Mouse (Mus musculus) limb, embryonic 15.5 days (tissue): ENCODE results near the gene Tmem247. TPM values are rescaled to one million over a fixed set of nuclear protein-coding genes. Genes with fewer than 3 reads are reported as not detected.

Source experiments
- ATAC-seq: fragments of 200-750 bp; cut with Nextera tagmentation; 2 replicates; pipeline ENCODE4 v1.8.0; 2017; ENCODE audit warnings: low read depth, moderate TSS enrichment; ENCODE audit not compliant: insufficient number of reproducible peaks, low FRiP score, low TSS enrichment
- H3K27ac ChIP-seq: fragments of 300-500 bp; sonication (generic); 2 replicates; pipeline ENCODE4 v1.5.1; 2015; ENCODE audit warnings: moderate library complexity, mild to moderate bottlenecking, inconsistent platforms
- H3K27me3 ChIP-seq: fragments of 300-500 bp; sonication (generic); 2 replicates; pipeline ENCODE4 v1.6.1; 2015; ENCODE audit warnings: inconsistent platforms
- H3K36me3 ChIP-seq: fragments of 300-500 bp; sonication (generic); 2 replicates; pipeline ENCODE4 v1.6.1; 2015; ENCODE audit warnings: inconsistent platforms
- H3K4me1 ChIP-seq: fragments of 300-500 bp; sonication (generic); 2 replicates; pipeline ENCODE4 v1.6.1; 2015; ENCODE audit warnings: inconsistent platforms
- H3K4me2 ChIP-seq: fragments of 300-500 bp; sonication (generic); 2 replicates; pipeline ENCODE4 v1.6.1; 2015; ENCODE audit warnings: mild to moderate bottlenecking, inconsistent platforms
- H3K4me3 ChIP-seq: fragments of 300-500 bp; sonication (generic); 2 replicates; pipeline ENCODE4 v1.5.1; 2015; ENCODE audit warnings: mild to moderate bottlenecking, inconsistent platforms
- H3K9ac ChIP-seq: fragments of 300-500 bp; sonication (generic); 2 replicates; pipeline ENCODE4 v1.6.1; 2015; ENCODE audit warnings: inconsistent platforms
- H3K9me3 ChIP-seq: fragments of 300-500 bp; sonication (generic); 2 replicates; pipeline ENCODE4 v1.6.1; 2016; ENCODE audit warnings: inconsistent platforms
- WGBS: fragments of 180-500 bp; shearing (Covaris S2); methylation state at CpG from one replicate; pipeline ENCODE4 v1.1.7; 2015; 5-methylcytosine and 5-hydroxymethylcytosine counted together
- polyA plus RNA-seq: library from polyadenylated mRNA; unstranded; fragments of >200 nt; fragmentation: Nextera tagmentation; extraction: Ambion mirVana; gene quantifications from 2 replicates; pipeline ENCODE4 v1.2.1, GENCODE M21; 2015

The Tmem247 gene
- polyA plus RNA-seq, 1 experiment from 2014 or later = not detected

GRCm38 (mm10) chr17:86903596-86903995 lies 13.6 kb upstream of the Tmem247 start:
- Histone ChIP-seq H3K36me3 (no peaks in the 10 kb centered on the region), H3K4me3 (no peak overlapping the region), H3K27ac (no peak overlapping the region), H3K4me1 (peaks cover 22% of the 10 kb centered on the region), H3K9me3 (no peaks in the 10 kb centered on the region), H3K4me2 (no peak overlapping the region), H3K9ac (no peak overlapping the region), H3K27me3 (peaks cover 7% of the 10 kb centered on the region; the same call in 1 of the 2 replicates)
- 36% methylated on average over 7 of the region's 7 CpGs for WGBS
- ATAC-seq = no peak

GRCm38 (mm10) chr17:86904206-86904605 lies 12.9 kb upstream of the Tmem247 start:
- Histone ChIP-seq H3K36me3 (no peaks in the 10 kb centered on the region), H3K9me3 (no peaks in the 10 kb centered on the region), H3K27me3 (peaks cover 7% of the 10 kb centered on the region; the same call in 1 of the 2 replicates), H3K4me2 (no peak overlapping the region), H3K9ac (no peak overlapping the region), H3K27ac (no peak overlapping the region), H3K4me3 (no peak overlapping the region), H3K4me1 (peaks cover 22% of the 10 kb centered on the region)
- no peak for ATAC-seq
- 66% methylated on average over 3 of the region's 3 CpGs for WGBS

GRCm38 (mm10) chr17:86905297-86906135 lies 11.6 kb upstream of the Tmem247 start:
- WGBS = 20% methylated on average over 19 of the region's 19 CpGs
- peak; percentile 51; the same call in 1 of the 2 replicates for ATAC-seq
- peaks cover 7% of the 10 kb centered on the region; the same call in 1 of the 2 replicates for H3K27me3 ChIP-seq
- H3K36me3 ChIP-seq = no peaks in the 10 kb centered on the region
- H3K27ac ChIP-seq = peak overlapping the region; percentile 81
- H3K4me2 ChIP-seq = peak overlapping the region; percentile 36; the same call in 1 of the 2 replicates
- no peak overlapping the region for H3K9ac ChIP-seq
- no peaks in the 10 kb centered on the region for H3K9me3 ChIP-seq
- no peak overlapping the region for H3K4me3 ChIP-seq
- H3K4me1 ChIP-seq = peaks cover 22% of the 10 kb centered on the region

GRCm38 (mm10) chr17:86906136-86906461 lies 11.0 kb upstream of the Tmem247 start:
- peak; percentile 48; the same call in 1 of the 2 replicates for ATAC-seq
- H3K4me1 ChIP-seq = peaks cover 22% of the 10 kb centered on the region
- H3K36me3 ChIP-seq = no peaks in the 10 kb centered on the region
- H3K4me2 ChIP-seq = peak overlapping the region; percentile 36; the same call in 1 of the 2 replicates
- no peaks in the 10 kb centered on the region for H3K9me3 ChIP-seq
- WGBS = 2% methylated on average over 9 of the region's 9 CpGs
- peak overlapping the region; percentile 81 for H3K27ac ChIP-seq
- H3K9ac ChIP-seq = no peak overlapping the region
- H3K4me3 ChIP-seq = no peak overlapping the region
- peaks cover 7% of the 10 kb centered on the region; the same call in 1 of the 2 replicates for H3K27me3 ChIP-seq

- ATAC-seq = no peak
- Histone ChIP-seq H3K9me3 (no peaks in the 10 kb centered on the region), H3K4me1 (peaks cover 22% of the 10 kb centered on the region), H3K9ac (no peak overlapping the region), H3K27me3 (peaks cover 7% of the 10 kb centered on the region; the same call in 1 of the 2 replicates), H3K4me2 (no peak overlapping the region), H3K27ac (no peak overlapping the region), H3K36me3 (no peaks in the 10 kb centered on the region), H3K4me3 (no peak overlapping the region)
- WGBS = 35% methylated on average over 6 of the region's 6 CpGs
Measured at GRCm38 (mm10) chr17:86906601-86907000, 10.5 kb upstream of the Tmem247 start.

GRCm38 (mm10) chr17:86907092-86907491 lies 10.1 kb upstream of the Tmem247 start:
- Histone ChIP-seq H3K27ac (no peak overlapping the region), H3K27me3 (peaks cover 7% of the 10 kb centered on the region; the same call in 1 of the 2 replicates), H3K36me3 (no peaks in the 10 kb centered on the region), H3K4me3 (no peak overlapping the region), H3K9ac (no peak overlapping the region), H3K4me2 (no peak overlapping the region), H3K9me3 (no peaks in the 10 kb centered on the region), H3K4me1 (peaks cover 22% of the 10 kb centered on the region)
- 81% methylated on average over 3 of the region's 3 CpGs for WGBS
- ATAC-seq = no peak

- no peak overlapping the region for H3K4me2 ChIP-seq
- H3K27ac ChIP-seq = no peak overlapping the region
- no peaks in the 10 kb centered on the region for H3K9me3 ChIP-seq
- H3K36me3 ChIP-seq = no peaks in the 10 kb centered on the region
- WGBS = 66% methylated on average over 8 of the region's 8 CpGs
- H3K9ac ChIP-seq = no peak overlapping the region
- ATAC-seq = no peak
- peaks cover 22% of the 10 kb centered on the region for H3K4me1 ChIP-seq
- no peak overlapping the region for H3K4me3 ChIP-seq
- peaks cover 7% of the 10 kb centered on the region; the same call in 1 of the 2 replicates for H3K27me3 ChIP-seq
Measured at GRCm38 (mm10) chr17:86908316-86908715, 8.8 kb upstream of the Tmem247 start.

GRCm38 (mm10) chr17:86909733-86910495 lies 7.2 kb upstream of the Tmem247 start:
- peaks cover 15% of the 10 kb centered on the region for H3K4me1 ChIP-seq

GRCm38 (mm10) chr17:86911261-86911660 lies 5.9 kb upstream of the Tmem247 start:
- no peak for ATAC-seq
- Histone ChIP-seq H3K4me1 (0 out of 2 replicates have a peak, but pooled peaks cover 3% of the 10 kb centered on the region), H3K36me3 (no peaks in the 10 kb centered on the region), H3K9me3 (no peaks in the 10 kb centered on the region), H3K9ac (no peak overlapping the region), H3K27me3 (peaks cover 7% of the 10 kb centered on the region; the same call in 1 of the 2 replicates), H3K27ac (no peak overlapping the region), H3K4me2 (no peak overlapping the region), H3K4me3 (no peak overlapping the region)
- 72% methylated on average over 5 of the region's 5 CpGs for WGBS

More at GRCm38 (mm10) chr17:86909733-86910495, 7.2 kb upstream of the Tmem247 start:
- H3K4me3 ChIP-seq = no peak overlapping the region
- 72% methylated on average over 14 of the region's 14 CpGs for WGBS
- H3K27ac ChIP-seq = no peak overlapping the region
- peaks cover 7% of the 10 kb centered on the region; the same call in 1 of the 2 replicates for H3K27me3 ChIP-seq
- H3K36me3 ChIP-seq = no peaks in the 10 kb centered on the region
- no peak overlapping the region for H3K9ac ChIP-seq
- no peak for ATAC-seq
- no peaks in the 10 kb centered on the region for H3K9me3 ChIP-seq
- no peak overlapping the region for H3K4me2 ChIP-seq

GRCm38 (mm10) chr17:86913003-86913607 lies 4.0 kb upstream of the Tmem247 start:
- Histone ChIP-seq H3K4me1 (no peaks in the 10 kb centered on the region), H3K9ac (no peak overlapping the region), H3K27ac (no peak overlapping the region), H3K27me3 (no peaks in the 10 kb centered on the region), H3K36me3 (no peaks in the 10 kb centered on the region), H3K9me3 (no peaks in the 10 kb centered on the region), H3K4me3 (no peak overlapping the region), H3K4me2 (no peak overlapping the region)
- ATAC-seq = no peak
- 69% methylated on average over 7 of the region's 7 CpGs for WGBS

- Histone ChIP-seq H3K36me3 (no peaks in the 10 kb centered on the region), H3K9ac (no peak overlapping the region), H3K9me3 (no peaks in the 10 kb centered on the region), H3K4me2 (no peak overlapping the region), H3K4me1 (no peaks in the 10 kb centered on the region), H3K27me3 (no peaks in the 10 kb centered on the region), H3K4me3 (no peak overlapping the region), H3K27ac (no peak overlapping the region)
- WGBS = 73% methylated on average over 4 of the region's 4 CpGs
- ATAC-seq = no peak
Measured at GRCm38 (mm10) chr17:86915540-86915939, 1.6 kb upstream of the Tmem247 start.
